Mouse (Mus musculus): ENCODE results near the gene Fgf7. TPM values are rescaled to one million over a fixed set of nuclear protein-coding genes. Genes with fewer than 3 reads are reported as not detected.
A peak's percentile ranks its signal among the peaks of the same experiment; 100 is the strongest.

The Fgf7 gene
- polyA plus RNA-seq (2015; fragmentation: Nextera tagmentation; extraction: Ambion mirVana), result 18.1 and 19.5 TPM in 2 replicates

GRCm38 (mm10) chr2:126034379-126035005, at the start of gene Fgf7:
Gene Fgf7, plus strand, starts transcription at chr2:126034658.
- Histone ChIP-seq H3K4me3 (peak within 1 kb of the TSS; percentile 30), H3K4me2 (peak within 1 kb of the TSS; percentile 38)
- 18% methylated on average over 15 of the region's 15 CpGs for WGBS

DNA sequence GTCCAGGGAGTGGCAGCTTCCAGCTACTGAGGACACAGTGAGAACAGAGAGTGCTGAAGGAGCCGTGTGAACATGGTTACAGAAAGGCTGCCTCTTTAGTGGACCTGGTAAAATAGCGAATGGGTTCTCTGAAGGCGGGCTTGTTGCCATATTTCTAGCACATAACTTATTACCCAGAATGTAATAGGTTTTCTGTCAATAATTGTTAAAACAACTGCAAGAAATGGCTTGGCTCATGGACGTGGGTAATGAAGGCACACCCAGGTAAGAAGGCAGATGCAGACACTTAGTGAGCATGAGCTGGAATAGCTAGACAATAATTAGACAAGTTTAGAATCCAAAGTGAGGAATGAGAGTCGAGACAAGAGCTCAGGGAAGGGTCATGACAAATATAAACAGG, 32.2 kb upstream of the Fgf7 start:
- ATAC-seq (ENCODE audit: insufficient number of reproducible peaks, low FRiP score, low TSS enrichment, low read depth), result no peak
- no peaks in the 10 kb centered on the region for H3K9me3 ChIP-seq
- no peak overlapping the region for H3K4me3 ChIP-seq
- H3K9ac ChIP-seq, result no peak overlapping the region
- H3K4me1 ChIP-seq, result no peaks in the 10 kb centered on the region
- WGBS, result 68% methylated on average over 5 of the region's 5 CpGs
- no peaks in the 10 kb centered on the region for H3K27me3 ChIP-seq
- no peaks in the 10 kb centered on the region for H3K36me3 ChIP-seq
- H3K27ac ChIP-seq, result no peak overlapping the region
- no peak overlapping the region for H3K4me2 ChIP-seq

More at GRCm38 (mm10) chr2:126034379-126035005, at the start of gene Fgf7:
- Histone ChIP-seq H3K4me1 (peaks cover 8% of the 10 kb centered on the region), H3K9ac (no peak within 1 kb of the TSS), H3K9me3 (no peaks in the 10 kb centered on the region), H3K36me3 (no peaks in the 10 kb centered on the region), H3K27ac (peak within 1 kb of the TSS; percentile 69), H3K27me3 (no peaks in the 10 kb centered on the region)
- peak; percentile 79; the same call in 1 of the 2 replicates for ATAC-seq (ENCODE audit: insufficient number of reproducible peaks, low FRiP score, low TSS enrichment, low read depth)

GRCm38 (mm10) chr2:126006088-126006487, 28.4 kb upstream of the Fgf7 start:
- Histone ChIP-seq H3K36me3 (no peaks in the 10 kb centered on the region), H3K27ac (no peak overlapping the region), H3K27me3 (no peaks in the 10 kb centered on the region), H3K9me3 (no peaks in the 10 kb centered on the region), H3K4me2 (no peak overlapping the region), H3K9ac (no peak overlapping the region), H3K4me3 (no peak overlapping the region), H3K4me1 (no peaks in the 10 kb centered on the region)
- WGBS, result 48% methylated on average over 3 of the region's 3 CpGs
- no peak for ATAC-seq (ENCODE audit: insufficient number of reproducible peaks, low FRiP score, low TSS enrichment, low read depth)

DNA sequence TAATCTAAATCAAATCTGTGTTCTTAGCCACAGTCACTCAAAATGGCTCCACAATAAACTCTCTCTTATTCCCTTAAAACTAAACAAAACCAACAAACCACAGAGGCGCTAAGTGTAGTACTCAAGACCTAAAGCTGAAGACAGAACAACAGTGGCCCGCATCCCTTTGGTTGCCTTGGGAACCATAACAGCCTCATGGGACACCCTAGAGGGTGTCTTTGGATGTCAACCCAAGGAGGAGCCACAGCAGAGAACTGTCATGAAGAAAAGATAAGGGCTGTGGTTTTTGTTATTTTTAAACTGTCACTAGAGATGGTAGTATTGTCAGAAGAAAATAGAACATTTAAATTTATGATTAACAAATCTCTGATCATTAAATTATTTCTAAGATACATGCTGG, 27.7 kb upstream of the Fgf7 start:
- ATAC-seq (ENCODE audit: insufficient number of reproducible peaks, low FRiP score, low TSS enrichment, low read depth), result no peak
- H3K9me3 ChIP-seq, result no peaks in the 10 kb centered on the region
- no peaks in the 10 kb centered on the region for H3K4me1 ChIP-seq
- H3K27ac ChIP-seq, result no peak overlapping the region
- no peak overlapping the region for H3K9ac ChIP-seq
- H3K4me2 ChIP-seq, result no peak overlapping the region
- no peaks in the 10 kb centered on the region for H3K27me3 ChIP-seq
- H3K36me3 ChIP-seq, result no peaks in the 10 kb centered on the region
- WGBS, result 73% methylated on average over 2 of the region's 2 CpGs
- no peak overlapping the region for H3K4me3 ChIP-seq

DNA sequence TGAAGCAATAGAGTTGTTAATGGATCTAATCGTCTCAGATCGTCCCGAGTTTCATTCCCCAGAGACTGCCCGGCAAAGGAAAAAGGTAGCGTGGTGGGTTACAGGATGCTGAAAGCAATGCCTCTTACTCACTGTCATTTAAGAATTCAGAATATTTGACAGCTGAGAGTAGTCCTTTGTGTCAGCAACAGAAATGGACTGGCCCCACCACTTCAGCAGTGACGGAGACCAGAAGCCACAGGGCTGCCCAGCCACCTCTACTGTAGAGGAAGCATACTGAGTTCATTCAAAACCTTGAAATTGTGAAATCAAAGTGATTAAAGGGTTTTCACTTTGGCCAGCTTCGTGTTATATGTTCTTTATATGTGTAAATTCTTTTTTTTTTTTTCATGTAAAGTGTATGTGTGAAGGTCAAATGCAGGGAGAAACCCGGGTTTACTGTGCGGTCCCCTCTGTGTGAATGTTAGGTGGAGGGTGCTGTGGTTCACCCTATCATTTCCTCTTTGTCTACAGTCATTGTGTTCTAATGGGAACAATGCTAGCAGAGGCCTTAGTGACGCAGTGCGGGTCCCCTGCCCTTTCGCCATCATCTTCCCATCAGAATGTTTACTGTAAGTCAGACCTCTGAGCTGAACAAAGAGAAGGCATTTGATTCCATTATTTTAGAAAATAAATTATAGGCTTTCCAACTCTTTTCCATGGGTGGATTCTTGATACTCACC, 19.3 kb upstream of the Fgf7 start:
- no peak overlapping the region for H3K4me3 ChIP-seq
- H3K36me3 ChIP-seq, result no peaks in the 10 kb centered on the region
- no peak overlapping the region for H3K9ac ChIP-seq
- no peaks in the 10 kb centered on the region for H3K4me1 ChIP-seq
- no peaks in the 10 kb centered on the region for H3K9me3 ChIP-seq
- H3K27ac ChIP-seq, result no peak overlapping the region
- WGBS, result 52% methylated on average over 12 of the region's 12 CpGs
- H3K4me2 ChIP-seq, result no peak overlapping the region
- no peaks in the 10 kb centered on the region for H3K27me3 ChIP-seq
- no peak for ATAC-seq (ENCODE audit: insufficient number of reproducible peaks, low FRiP score, low TSS enrichment, low read depth)

GRCm38 (mm10) chr2:126015763-126016473, 18.5 kb upstream of the Fgf7 start:
- Histone ChIP-seq H3K4me1 (no peaks in the 10 kb centered on the region), H3K9me3 (no peaks in the 10 kb centered on the region), H3K9ac (no peak overlapping the region), H3K27me3 (no peaks in the 10 kb centered on the region), H3K4me2 (no peak overlapping the region), H3K27ac (no peak overlapping the region), H3K4me3 (no peak overlapping the region), H3K36me3 (no peaks in the 10 kb centered on the region)
- no peak for ATAC-seq (ENCODE audit: insufficient number of reproducible peaks, low FRiP score, low TSS enrichment, low read depth)
- 24% methylated on average over 3 of the region's 3 CpGs for WGBS

GRCm38 (mm10) chr2:126031186-126031900, 3.1 kb upstream of the Fgf7 start:
- WGBS, result 44% methylated on average over 8 of the region's 8 CpGs
- Histone ChIP-seq H3K27me3 (no peaks in the 10 kb centered on the region), H3K4me2 (no peak overlapping the region), H3K9ac (no peak overlapping the region), H3K4me3 (no peak overlapping the region), H3K4me1 (peaks cover 8% of the 10 kb centered on the region), H3K27ac (no peak overlapping the region), H3K9me3 (no peaks in the 10 kb centered on the region), H3K36me3 (no peaks in the 10 kb centered on the region)
- no peak for ATAC-seq (ENCODE audit: insufficient number of reproducible peaks, low FRiP score, low TSS enrichment, low read depth)

GRCm38 (mm10) chr2:126033114-126033972, 1.1 kb upstream of the Fgf7 start:
- Histone ChIP-seq H3K4me3 (no peak overlapping the region), H3K9me3 (no peaks in the 10 kb centered on the region), H3K27me3 (no peaks in the 10 kb centered on the region), H3K4me1 (peaks cover 8% of the 10 kb centered on the region), H3K27ac (no peak overlapping the region; the same call in 1 of the 2 replicates), H3K36me3 (no peaks in the 10 kb centered on the region), H3K9ac (no peak overlapping the region), H3K4me2 (no peak overlapping the region)
- no peak for ATAC-seq (ENCODE audit: insufficient number of reproducible peaks, low FRiP score, low TSS enrichment, low read depth)
- 69% methylated on average over 8 of the region's 8 CpGs for WGBS

- Histone ChIP-seq H3K27me3 (no peaks in the 10 kb centered on the region), H3K27ac (peak overlapping the region; percentile 69), H3K4me3 (peak overlapping the region; percentile 30), H3K4me2 (peak overlapping the region; percentile 38), H3K9me3 (no peaks in the 10 kb centered on the region), H3K36me3 (no peaks in the 10 kb centered on the region), H3K4me1 (peaks cover 8% of the 10 kb centered on the region), H3K9ac (no peak overlapping the region)
- 68% methylated on average over 15 of the region's 15 CpGs for WGBS
- ATAC-seq (ENCODE audit: insufficient number of reproducible peaks, low FRiP score, low TSS enrichment, low read depth), result no peak
Observed at GRCm38 (mm10) chr2:126035013-126035770, 734 bp downstream of the Fgf7 start.

GRCm38 (mm10) chr2:126036121-126036520, 1.7 kb downstream of the Fgf7 start:
- no peaks in the 10 kb centered on the region for H3K36me3 ChIP-seq
- 71% methylated on average over 4 of the region's 4 CpGs for WGBS
- H3K4me2 ChIP-seq, result peak overlapping the region; percentile 38
- no peaks in the 10 kb centered on the region for H3K9me3 ChIP-seq
- no peaks in the 10 kb centered on the region for H3K27me3 ChIP-seq
- H3K4me1 ChIP-seq, result peaks cover 13% of the 10 kb centered on the region
- no peak overlapping the region for H3K9ac ChIP-seq
- H3K27ac ChIP-seq, result no peak overlapping the region
- peak overlapping the region; percentile 30 for H3K4me3 ChIP-seq
- no peak for ATAC-seq (ENCODE audit: insufficient number of reproducible peaks, low FRiP score, low TSS enrichment, low read depth)

All from limb, embryonic 15.5 days (tissue).